Mouse (Mus musculus) hindbrain, postnatal 0 days (tissue): ENCODE data around the gene Hamp2. TPM values are rescaled to one million over a fixed set of nuclear protein-coding genes. Genes with fewer than 3 reads are reported as not detected.

Experiments used
- ATAC-seq: fragments of 200-750 bp; cut with Nextera tagmentation; 2 replicates; pipeline ENCODE4 v1.8.0; 2017; ENCODE audit warnings: mild to moderate bottlenecking, moderate TSS enrichment, moderate library complexity
- DNase-seq: peaks from one replicate; pipeline ENCODE4 v3.0.0-alpha.2; 2015; ENCODE audit warnings: low spot score
- H3K27ac ChIP-seq: fragments of 300-500 bp; sonication (generic); 2 replicates; pipeline ENCODE4 v1.5.1; 2014; ENCODE audit warnings: mild to moderate bottlenecking
- H3K27me3 ChIP-seq: fragments of 300-500 bp; sonication (generic); 2 replicates; pipeline ENCODE4 v1.6.1; 2014; ENCODE audit warnings: low read length, mixed read lengths; ENCODE audit not compliant: insufficient read depth
- H3K36me3 ChIP-seq: fragments of 300-500 bp; sonication (generic); 2 replicates; pipeline ENCODE4 v1.6.1; 2014; ENCODE audit warnings: low read length, mixed read lengths; ENCODE audit not compliant: insufficient read depth
- H3K4me1 ChIP-seq: fragments of 300-500 bp; sonication (generic); 2 replicates; pipeline ENCODE4 v1.6.1; 2014; ENCODE audit warnings: antibody characterized with exemption, low read length, mixed read lengths; ENCODE audit not compliant: insufficient read depth
- H3K4me2 ChIP-seq: fragments of 300-500 bp; sonication (generic); 2 replicates; pipeline ENCODE4 v1.6.1; 2014; ENCODE audit warnings: low read depth, mild to moderate bottlenecking, low read length, moderate library complexity, mixed read lengths
- H3K4me3 ChIP-seq: fragments of 300-500 bp; sonication (generic); 2 replicates; pipeline ENCODE4 v1.5.1; 2014; ENCODE audit warnings: low read length
- H3K9ac ChIP-seq: fragments of 300-500 bp; sonication (generic); replicated peaks from 2 replicates; pipeline ENCODE4 v1.6.1; 2014; ENCODE audit warnings: mild to moderate bottlenecking, low read length, moderate library complexity, mixed read lengths
- H3K9me3 ChIP-seq: fragments of 300-500 bp; sonication (generic); 2 replicates; pipeline ENCODE4 v1.6.1; 2016; ENCODE audit warnings: low read length, mixed read lengths
- CTCF ChIP-seq: IDR thresholded peaks from 2 replicates; pipeline ENCODE4 v1.5.1; 2016; ENCODE audit warnings: antibody characterized with exemption, control low read depth, low read depth
- WGBS: fragments of 180-500 bp; shearing (Covaris S2); extraction: QIAGEN DNeasy Blood & Tissue Kit; methylation state at CpG from one replicate; pipeline ENCODE4 v1.1.7; 2014; 5-methylcytosine and 5-hydroxymethylcytosine counted together
- polyA plus RNA-seq: library from polyadenylated mRNA; unstranded; fragments of >200 nt; fragmentation: Nextera tagmentation; extraction: Ambion mirVana; gene quantifications from 2 replicates; pipeline ENCODE4 v1.2.1, GENCODE M21; 2015
- total RNA-seq: library from RNA; depleted of rRNA; stranded (reverse); fragments of >200 nt; gene quantifications from 2 replicates; pipeline ENCODE4 v1.2.3, GENCODE M21; 2014

Gene Hamp2
- total and polyA plus RNA-seq, 2 experiments from 2014 or later, result not detected

- Histone ChIP-seq H3K27me3 (no peaks in the 10 kb centered on the region), H3K9ac (no peak overlapping the region), H3K27ac (no peak overlapping the region), H3K4me2 (no peak overlapping the region), H3K4me1 (no peaks in the 10 kb centered on the region), H3K4me3 (no peak overlapping the region), H3K9me3 (no peaks in the 10 kb centered on the region), H3K36me3 (no peaks in the 10 kb centered on the region)
- TF ChIP-seq CTCF, result no peak
- 91% methylated on average over 3 of the region's 3 CpGs for WGBS
- DNase-seq (no peak), ATAC-seq (no peak)
These were observed 29.3 kb downstream of the Hamp2 start for GRCm38 (mm10) chr7:30895217-30895616.

DNA sequence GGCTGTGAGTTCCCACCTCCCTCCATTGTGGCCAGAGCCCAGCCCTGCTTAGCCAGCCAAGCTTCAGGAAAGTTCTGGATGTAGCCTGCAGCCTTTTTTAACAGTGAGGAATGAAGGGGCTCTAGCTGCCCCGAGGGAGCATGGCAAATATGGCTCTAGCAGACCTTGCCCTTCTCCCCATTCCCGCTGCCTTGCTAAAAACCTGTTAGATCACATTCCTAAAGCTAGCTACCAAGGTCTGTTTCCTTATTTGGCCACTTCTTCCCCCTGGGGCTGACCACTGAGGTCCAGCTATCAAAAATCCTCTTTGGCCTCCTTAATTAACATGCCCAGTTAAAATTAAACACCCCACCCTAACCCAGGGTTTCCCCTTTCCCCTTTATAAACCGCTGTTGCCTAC is 32.0 kb downstream of the Hamp2 start:
- ATAC-seq, result no peak
- no peak overlapping the region for H3K4me2 ChIP-seq
- H3K27ac ChIP-seq, result no peak overlapping the region
- no peak overlapping the region for H3K9ac ChIP-seq
- H3K4me3 ChIP-seq, result no peak overlapping the region
- WGBS, result 64% methylated on average over 3 of the region's 3 CpGs
- no peaks in the 10 kb centered on the region for H3K27me3 ChIP-seq
- H3K4me1 ChIP-seq, result no peaks in the 10 kb centered on the region
- no peak for DNase-seq
- no peaks in the 10 kb centered on the region for H3K36me3 ChIP-seq
- no peaks in the 10 kb centered on the region for H3K9me3 ChIP-seq
- no peak for TF ChIP-seq CTCF

- H3K4me3 ChIP-seq, result no peak overlapping the region
- no peak for ATAC-seq
- no peak overlapping the region for H3K4me2 ChIP-seq
- no peak for DNase-seq
- no peaks in the 10 kb centered on the region for H3K36me3 ChIP-seq
- H3K27me3 ChIP-seq, result no peaks in the 10 kb centered on the region
- H3K9ac ChIP-seq, result no peak overlapping the region
- no peak overlapping the region for H3K27ac ChIP-seq
- no peaks in the 10 kb centered on the region for H3K4me1 ChIP-seq
- H3K9me3 ChIP-seq, result no peaks in the 10 kb centered on the region
- no peak for TF ChIP-seq CTCF
- 80% methylated on average over 9 of the region's 9 CpGs for WGBS
These were observed 32.7 kb downstream of the Hamp2 start for GRCm38 (mm10) chr7:30891746-30892145.

DNA sequence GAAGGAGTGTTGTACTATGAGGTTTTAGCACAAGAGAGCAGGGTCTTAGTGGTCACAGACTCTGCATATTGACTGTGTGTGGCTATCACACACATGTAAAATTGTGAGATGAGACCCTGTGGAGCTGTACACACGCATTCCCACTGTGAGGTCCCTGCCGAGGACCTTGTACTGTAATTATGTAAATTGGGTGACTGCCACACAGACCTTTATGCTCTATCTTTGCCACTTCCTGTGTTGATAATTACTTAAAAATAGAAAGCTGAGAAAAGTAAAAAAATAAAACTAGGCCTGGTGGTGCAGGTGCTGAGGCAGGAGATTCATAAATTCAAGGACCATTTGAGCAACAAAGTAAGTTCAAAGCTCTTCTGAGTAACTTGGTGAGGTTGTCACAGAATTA is 33.8 kb downstream of the Hamp2 start:
- Histone ChIP-seq H3K4me1 (no peaks in the 10 kb centered on the region), H3K36me3 (no peaks in the 10 kb centered on the region), H3K27ac (no peak overlapping the region), H3K4me2 (no peak overlapping the region), H3K27me3 (no peaks in the 10 kb centered on the region), H3K9me3 (no peaks in the 10 kb centered on the region), H3K9ac (no peak overlapping the region), H3K4me3 (no peak overlapping the region)
- no peak for ATAC-seq
- no peak for TF ChIP-seq CTCF
- WGBS, result 41% methylated on average over 2 of the region's 2 CpGs
- DNase-seq, result no peak

DNA sequence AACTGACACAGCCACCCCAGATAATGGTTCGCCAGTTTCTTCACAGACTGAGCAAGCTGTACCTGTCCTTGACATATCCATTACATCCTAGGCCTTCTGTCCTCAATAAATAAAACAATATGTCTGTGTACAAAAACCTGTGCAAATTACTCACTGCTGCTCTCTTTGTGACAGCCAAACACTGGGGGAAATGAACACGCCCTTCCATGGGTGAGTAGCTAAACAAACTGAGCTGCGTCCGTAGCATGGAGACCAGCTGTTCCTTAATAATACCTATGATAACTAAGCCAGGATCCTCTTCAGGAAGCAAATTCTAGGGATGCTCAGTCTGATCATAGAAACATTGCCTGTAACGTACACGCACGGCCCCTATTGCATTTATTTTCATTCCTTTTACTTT is 35.7 kb downstream of the Hamp2 start:
- Histone ChIP-seq H3K9me3 (no peaks in the 10 kb centered on the region), H3K4me1 (no peaks in the 10 kb centered on the region), H3K27me3 (no peaks in the 10 kb centered on the region), H3K9ac (no peak overlapping the region), H3K4me2 (no peak overlapping the region), H3K27ac (no peak overlapping the region), H3K4me3 (no peak overlapping the region), H3K36me3 (no peaks in the 10 kb centered on the region)
- TF ChIP-seq CTCF, result no peak
- DNase-seq (no peak), ATAC-seq (no peak)
- 82% methylated on average over 7 of the region's 7 CpGs for WGBS

DNA sequence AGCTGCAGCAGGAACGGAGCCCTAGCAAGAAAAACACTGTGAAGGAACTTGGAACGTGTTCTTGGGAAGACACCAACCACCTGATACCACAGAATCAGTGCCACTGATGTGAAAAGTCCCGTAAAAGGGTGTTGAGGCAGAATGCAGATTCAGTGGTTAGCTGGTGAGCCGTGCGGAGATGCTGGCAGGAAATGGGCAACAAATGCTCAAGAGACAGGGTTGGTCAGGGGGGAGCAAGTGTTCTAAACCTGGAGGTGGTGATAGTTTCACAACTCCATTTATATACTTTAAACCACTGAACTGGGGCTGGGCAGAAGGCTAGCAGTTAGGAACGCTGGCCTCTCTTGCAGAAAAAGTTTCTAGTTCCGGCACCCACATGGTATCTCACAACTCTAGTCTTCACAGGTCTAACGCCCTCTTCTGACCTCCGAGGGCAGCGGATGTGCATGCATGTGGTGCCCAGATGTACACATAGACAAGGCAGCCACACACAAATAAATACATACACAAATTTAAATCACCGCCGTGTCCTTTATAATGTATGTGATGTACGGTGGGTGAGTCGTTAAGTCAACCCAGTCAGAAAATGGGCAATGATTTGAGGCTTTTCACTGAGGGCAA is 36.8 kb downstream of the Hamp2 start:
- no peak overlapping the region for H3K27ac ChIP-seq
- H3K4me2 ChIP-seq, result no peak overlapping the region
- DNase-seq (no peak), ATAC-seq (no peak)
- no peaks in the 10 kb centered on the region for H3K9me3 ChIP-seq
- no peaks in the 10 kb centered on the region for H3K4me1 ChIP-seq
- no peaks in the 10 kb centered on the region for H3K36me3 ChIP-seq
- no peak overlapping the region for H3K4me3 ChIP-seq
- no peak for TF ChIP-seq CTCF
- no peak overlapping the region for H3K9ac ChIP-seq
- 76% methylated on average over 14 of the region's 14 CpGs for WGBS
- H3K27me3 ChIP-seq, result no peaks in the 10 kb centered on the region

- ATAC-seq, result no peak
- H3K4me2 ChIP-seq, result no peak overlapping the region
- no peak for DNase-seq
- 83% methylated on average over 4 of the region's 4 CpGs for WGBS
- H3K4me3 ChIP-seq, result no peak overlapping the region
- no peak for TF ChIP-seq CTCF
- H3K27ac ChIP-seq, result no peak overlapping the region
- H3K4me1 ChIP-seq, result no peaks in the 10 kb centered on the region
- no peaks in the 10 kb centered on the region for H3K36me3 ChIP-seq
- H3K27me3 ChIP-seq, result no peaks in the 10 kb centered on the region
- no peaks in the 10 kb centered on the region for H3K9me3 ChIP-seq
- H3K9ac ChIP-seq, result no peak overlapping the region
These were observed 37.6 kb downstream of the Hamp2 start for GRCm38 (mm10) chr7:30886852-30887251.
